12 mouse cellular contexts compared by ENCODE assay signal in genomic region chr16:21576000-21576420, GRCm38 (mm10).
DNase-seq lines count a peak whose midpoint lies in the region; ATAC-seq and TF ChIP-seq lines count a peak whose summit lies in the region.
"Had no signal": no experiment of that assay in that cellular context is flagged by ENCODE, and none has a peak within 500 bp of the region (broad histone marks: within the 10 kb centered on the region; RNA-seq: fewer than 3 reads in every experiment).

No protein-coding gene starts in this region.

- no peak overlapping the region for H3K4me3 ChIP-seq in limb, embryonic 14.5 days (replicated peaks; ENCODE audit: low read length)
- no peak overlapping the region for H3K4me3 ChIP-seq in limb, embryonic 10.5 days
- no peak overlapping the region for H3K4me3 ChIP-seq in hindbrain, embryonic 12.5 days
- H3K4me3 ChIP-seq in midbrain, embryonic 15.5 days, result no peak overlapping the region
- H3K4me3 ChIP-seq: heart, adult 2 months; left cerebral cortex, adult 2 months; liver, embryonic 15.5 days had no signal

- DNase-seq in limb, embryonic 14.5 days (ENCODE audit: low spot score), result peak; percentile 3
- DNase-seq in limb, embryonic 10.5 days (ENCODE audit: low spot score), result no peak
- DNase-seq in Muller cell, postnatal 12 days (ENCODE audit: inconsistent ontology term), result no peak
- DNase-seq in cerebellum, adult 11-12 months, result no peak
- DNase-seq: heart, adult 2 months; heart, postnatal 4 days; thymus, postnatal 14 days had no signal

- H3K9me3 ChIP-seq in limb, embryonic 14.5 days (ENCODE audit: control insufficient read depth, low read length), result no peaks in the 10 kb centered on the region
- H3K9me3 ChIP-seq in limb, embryonic 10.5 days (replicated peaks), result no peaks in the 10 kb centered on the region
- H3K9me3 ChIP-seq in hindbrain, embryonic 12.5 days (replicated peaks), result no peaks in the 10 kb centered on the region
- H3K9me3 ChIP-seq in midbrain, embryonic 15.5 days, result no peaks in the 10 kb centered on the region
- H3K9me3 ChIP-seq: liver, embryonic 15.5 days had no signal

- TF ChIP-seq POLR2A in limb, embryonic 14.5 days (IDR thresholded peaks at IDR 0.05; ENCODE audit: borderline replicate concordance, extremely low read depth, insufficient read depth, insufficient read length), result no peak

- H3K9ac ChIP-seq in limb, embryonic 14.5 days (ENCODE audit: low read depth, low read length, severe bottlenecking), result no peak overlapping the region
- H3K9ac ChIP-seq in hindbrain, embryonic 12.5 days, result no peak overlapping the region
- H3K9ac ChIP-seq in midbrain, embryonic 15.5 days, result no peak overlapping the region
- H3K9ac ChIP-seq: liver, embryonic 15.5 days had no signal

- ATAC-seq in limb, embryonic 14.5 days (ENCODE audit: low FRiP score, low read depth), result no peak
- ATAC-seq in hindbrain, embryonic 12.5 days (ENCODE audit: low FRiP score), result peak; percentile 78
- ATAC-seq in midbrain, embryonic 15.5 days (replicated peaks), result peak; percentile 37; the same call in 1 of the 2 replicates
- no peak for ATAC-seq in megakaryocyte-erythroid progenitor cell, adult 5-6 weeks (replicated peaks; ENCODE audit: low FRiP score, low TSS enrichment, poor library complexity, severe bottlenecking)

- no peaks in the 10 kb centered on the region for H3K27me3 ChIP-seq in limb, embryonic 14.5 days (ENCODE audit: control insufficient read depth, insufficient read depth, low read length)
- no peaks in the 10 kb centered on the region for H3K27me3 ChIP-seq in limb, embryonic 10.5 days (ENCODE audit: low read depth, poor library complexity, severe bottlenecking)
- H3K27me3 ChIP-seq in hindbrain, embryonic 12.5 days, result no peaks in the 10 kb centered on the region
- H3K27me3 ChIP-seq in midbrain, embryonic 15.5 days (replicated peaks), result no peaks in the 10 kb centered on the region
- H3K27me3 ChIP-seq: liver, embryonic 15.5 days had no signal

- H3K36me3 ChIP-seq in limb, embryonic 14.5 days (ENCODE audit: control insufficient read depth, insufficient read depth, low read length), result peaks cover 3% of the 10 kb centered on the region; the same call in 1 of the 2 replicates
- H3K36me3 ChIP-seq in limb, embryonic 10.5 days, result no peaks in the 10 kb centered on the region
- no peaks in the 10 kb centered on the region for H3K36me3 ChIP-seq in hindbrain, embryonic 12.5 days
- no peaks in the 10 kb centered on the region for H3K36me3 ChIP-seq in midbrain, embryonic 15.5 days (replicated peaks)
- H3K36me3 ChIP-seq: liver, embryonic 15.5 days had no signal

- 0 out of 2 replicates have a peak, but pooled peaks cover 4% of the 10 kb centered on the region for H3K4me1 ChIP-seq in limb, embryonic 14.5 days (ENCODE audit: control insufficient read depth, insufficient read depth, low read length)
- peaks cover 7% of the 10 kb centered on the region for H3K4me1 ChIP-seq in limb, embryonic 10.5 days
- peaks cover 11% of the 10 kb centered on the region for H3K4me1 ChIP-seq in hindbrain, embryonic 12.5 days
- 0 out of 2 replicates have a peak, but pooled peaks cover 4% of the 10 kb centered on the region for H3K4me1 ChIP-seq in midbrain, embryonic 15.5 days
- H3K4me1 ChIP-seq: liver, embryonic 15.5 days had no signal

- H3K27ac ChIP-seq in limb, embryonic 14.5 days (replicated peaks; ENCODE audit: low read depth, low read length), result no peak overlapping the region
- no peak overlapping the region for H3K27ac ChIP-seq in limb, embryonic 10.5 days
- H3K27ac ChIP-seq in hindbrain, embryonic 12.5 days, result peak overlapping the region; percentile 58; the same call in 1 of the 2 replicates
- no peak overlapping the region for H3K27ac ChIP-seq in midbrain, embryonic 15.5 days
- H3K27ac ChIP-seq: heart, adult 2 months; left cerebral cortex, adult 2 months; liver, embryonic 15.5 days had no signal

- no peak overlapping the region for H3K4me2 ChIP-seq in limb, embryonic 14.5 days (replicated peaks; ENCODE audit: low read depth, low read length, severe bottlenecking)
- H3K4me2 ChIP-seq in hindbrain, embryonic 12.5 days (replicated peaks), result no peak overlapping the region; the same call in 1 of the 2 replicates
- no peak overlapping the region for H3K4me2 ChIP-seq in midbrain, embryonic 15.5 days
- H3K4me2 ChIP-seq: liver, embryonic 15.5 days had no signal

- 52% methylated on average over 10 of the region's 10 CpGs for WGBS in limb, embryonic 14.5 days
- WGBS in limb, embryonic 10.5 days, result 61% methylated on average over 10 of the region's 10 CpGs
- 49% methylated on average over 10 of the region's 10 CpGs for WGBS in hindbrain, embryonic 12.5 days
- WGBS in midbrain, embryonic 15.5 days, result 42% methylated on average over 10 of the region's 10 CpGs

Comparison
In these comparisons a context has a peak if more than half of its experiments do, and no peak if none do; other contexts are left out.
1. ATAC-seq: peak in hindbrain, embryonic 12.5 days (single experiment) and midbrain, embryonic 15.5 days (single experiment); none in limb, embryonic 14.5 days (single experiment) and megakaryocyte-erythroid progenitor cell, adult 5-6 weeks (single experiment).